Mouse (Mus musculus): Measurements from ENCODE around the gene Pif1. TPM values are rescaled to one million over a fixed set of nuclear protein-coding genes. Genes with fewer than 3 reads are reported as not detected.

Gene Pif1
- total and polyA plus RNA-seq, 2 experiments from 2014 or later: 0.77 to 2.2 TPM

DNA sequence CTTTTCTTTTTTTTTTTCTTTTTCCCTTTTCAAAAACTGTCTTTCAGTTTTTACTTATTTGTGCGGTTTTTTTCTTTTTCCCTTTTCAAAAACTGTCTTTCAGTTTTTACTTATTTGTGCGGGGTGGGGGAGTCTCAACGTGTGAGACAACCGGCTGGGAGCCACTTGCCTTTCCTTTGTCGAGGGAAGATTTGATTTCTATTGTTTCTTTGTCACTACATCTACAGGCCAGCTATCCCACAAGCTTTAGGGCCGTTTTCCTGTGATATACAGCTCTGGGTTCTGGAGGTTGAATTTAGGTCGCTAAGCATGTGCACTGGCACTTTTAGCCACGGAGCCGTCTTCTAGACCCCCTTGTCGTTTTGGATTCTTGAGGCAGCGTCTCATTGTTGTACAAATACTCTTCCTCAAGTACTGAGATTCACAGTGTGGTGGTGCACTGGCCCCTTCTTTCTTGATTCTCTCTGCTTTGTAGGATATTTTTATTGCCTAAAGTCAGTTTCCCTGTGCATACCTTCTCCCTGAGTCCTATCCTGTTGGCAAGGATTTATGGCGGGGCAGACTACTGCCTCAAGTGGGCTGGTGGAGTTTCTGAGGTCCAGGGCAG lies 54.6 kb downstream of the Pif1 start:
- Histone ChIP-seq H3K4me2 (ENCODE audit: low read depth, low read length, poor library complexity, severe bottlenecking) (no peak overlapping the region), H3K36me3 (ENCODE audit: insufficient read depth, low read length) (no peaks in the 10 kb centered on the region), H3K27me3 (ENCODE audit: insufficient read depth, low read length) (no peaks in the 10 kb centered on the region; the same call in 1 of the 2 replicates), H3K27ac (ENCODE audit: low read depth, low read length) (no peak overlapping the region), H3K4me3 (ENCODE audit: low read depth, low read length) (no peak overlapping the region), H3K9me3 (ENCODE audit: low read length) (no peaks in the 10 kb centered on the region), H3K4me1 (ENCODE audit: insufficient read depth, low read length) (no peaks in the 10 kb centered on the region), H3K9ac (replicated peaks; ENCODE audit: low read length, poor library complexity, severe bottlenecking) (no peak overlapping the region)
- DNase-seq (ENCODE audit: low spot score) (no peak), ATAC-seq (ENCODE audit: low FRiP score) (no peak)
- TF ChIP-seq CTCF (IDR thresholded peaks at IDR 0.05): no peak
- WGBS: 10% methylated on average over 12 of the region's 12 CpGs

DNA sequence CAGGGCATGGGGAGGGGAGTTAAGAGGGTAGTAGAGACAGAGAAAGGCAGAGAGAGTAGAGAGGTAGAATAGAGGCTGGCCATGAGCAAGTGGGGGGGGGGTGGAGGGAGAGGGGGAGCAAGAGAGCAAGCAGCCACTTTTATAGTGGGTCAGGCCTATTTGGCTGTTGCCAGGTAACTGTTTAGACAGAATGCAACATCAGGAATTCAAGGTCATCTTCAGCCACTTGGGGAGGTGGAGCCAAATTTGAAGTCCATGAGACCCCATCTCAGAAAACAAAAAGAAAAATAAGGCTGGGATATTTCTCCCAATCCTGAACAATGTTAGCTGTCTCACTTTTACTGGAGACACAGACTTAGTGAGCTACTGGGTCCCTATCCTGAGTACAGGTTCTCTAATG lies 55.6 kb downstream of the Pif1 start:
- no peak overlapping the region for H3K9ac ChIP-seq (replicated peaks; ENCODE audit: low read length, poor library complexity, severe bottlenecking)
- no peaks in the 10 kb centered on the region for H3K36me3 ChIP-seq (ENCODE audit: insufficient read depth, low read length)
- no peak for TF ChIP-seq CTCF (IDR thresholded peaks at IDR 0.05)
- H3K4me1 ChIP-seq (ENCODE audit: insufficient read depth, low read length): no peaks in the 10 kb centered on the region
- H3K27ac ChIP-seq (ENCODE audit: low read depth, low read length): no peak overlapping the region
- no peak overlapping the region for H3K4me3 ChIP-seq (ENCODE audit: low read depth, low read length)
- H3K9me3 ChIP-seq (ENCODE audit: low read length): no peaks in the 10 kb centered on the region
- H3K27me3 ChIP-seq (ENCODE audit: insufficient read depth, low read length): no peaks in the 10 kb centered on the region; the same call in 1 of the 2 replicates
- DNase-seq (ENCODE audit: low spot score) (no peak), ATAC-seq (ENCODE audit: low FRiP score) (no peak)
- no peak overlapping the region for H3K4me2 ChIP-seq (ENCODE audit: low read depth, low read length, poor library complexity, severe bottlenecking)

GRCm38 (mm10) chr9:65644960-65645359 lies 58.0 kb downstream of the Pif1 start:
- Histone ChIP-seq H3K36me3 (ENCODE audit: insufficient read depth, low read length) (no peaks in the 10 kb centered on the region), H3K9ac (replicated peaks; ENCODE audit: low read length, poor library complexity, severe bottlenecking) (no peak overlapping the region), H3K4me2 (ENCODE audit: low read depth, low read length, poor library complexity, severe bottlenecking) (no peak overlapping the region), H3K4me1 (ENCODE audit: insufficient read depth, low read length) (no peaks in the 10 kb centered on the region), H3K27ac (ENCODE audit: low read depth, low read length) (no peak overlapping the region), H3K27me3 (ENCODE audit: insufficient read depth, low read length) (no peaks in the 10 kb centered on the region; the same call in 1 of the 2 replicates), H3K4me3 (ENCODE audit: low read depth, low read length) (no peak overlapping the region), H3K9me3 (ENCODE audit: low read length) (no peaks in the 10 kb centered on the region)
- TF ChIP-seq CTCF (IDR thresholded peaks at IDR 0.05): no peak
- ATAC-seq (ENCODE audit: low FRiP score) (no peak), DNase-seq (ENCODE audit: low spot score) (no peak)
- WGBS: 92% methylated on average over 4 of the region's 4 CpGs

Other genes starting within 250 kb of the Pif1 start
- 16.4 and 23.4 TPM in 2 replicates for gene Pdcd7, start 241.1 kb upstream of the Pif1 start, total RNA-seq (2014; rRNA removed)
- gene Pdcd7, start 241.1 kb upstream of the Pif1 start, polyA plus RNA-seq (2015; fragmentation: Nextera tagmentation; extraction: Ambion mirVana): 7.7 and 11.0 TPM in 2 replicates
- gene Ubap1l, start 226.1 kb upstream of the Pif1 start, total RNA-seq (2014; rRNA removed): 7.6 and 10.1 TPM in 2 replicates
- 1.4 and 2.2 TPM in 2 replicates for gene Ubap1l, start 226.1 kb upstream of the Pif1 start, polyA plus RNA-seq (2015; fragmentation: Nextera tagmentation; extraction: Ambion mirVana)
- gene Kbtbd13, start 195.5 kb upstream of the Pif1 start, total RNA-seq (2014; rRNA removed): 1.0 and 2.4 TPM in 2 replicates
- gene Kbtbd13, start 195.5 kb upstream of the Pif1 start, polyA plus RNA-seq (2015; fragmentation: Nextera tagmentation; extraction: Ambion mirVana): 0.65 and 0.74 TPM in 2 replicates
- 6.1 and 9.3 TPM in 2 replicates for gene Rasl12, start 188.7 kb upstream of the Pif1 start, total RNA-seq (2014; rRNA removed)
- gene Rasl12, start 188.7 kb upstream of the Pif1 start, polyA plus RNA-seq (2015; fragmentation: Nextera tagmentation; extraction: Ambion mirVana): 4.3 and 4.8 TPM in 2 replicates
- not detected in 2 replicates for gene Slc51b, start 164.2 kb upstream of the Pif1 start, total RNA-seq (2014; rRNA removed)
- gene Slc51b, start 164.2 kb upstream of the Pif1 start, polyA plus RNA-seq (2015; fragmentation: Nextera tagmentation; extraction: Ambion mirVana): not detected in 2 replicates
- 19.7 and 21.0 TPM in 2 replicates for gene Mtfmt, start 151.4 kb upstream of the Pif1 start, total RNA-seq (2014; rRNA removed)
- 18.5 and 18.9 TPM in 2 replicates for gene Mtfmt, start 151.4 kb upstream of the Pif1 start, polyA plus RNA-seq (2015; fragmentation: Nextera tagmentation; extraction: Ambion mirVana)
- gene Spg21, start 126.2 kb upstream of the Pif1 start, total RNA-seq (2014; rRNA removed): 79.3 and 80.1 TPM in 2 replicates
- gene Spg21, start 126.2 kb upstream of the Pif1 start, polyA plus RNA-seq (2015; fragmentation: Nextera tagmentation; extraction: Ambion mirVana): 99.4 and 103 TPM in 2 replicates
- gene Ankdd1a, start 67.0 kb upstream of the Pif1 start, total RNA-seq (2014; rRNA removed): 5.4 and 5.5 TPM in 2 replicates
- 1.4 TPM in 2 replicates for gene Ankdd1a, start 67.0 kb upstream of the Pif1 start, polyA plus RNA-seq (2015; fragmentation: Nextera tagmentation; extraction: Ambion mirVana)
- 7.5 and 9.0 TPM in 2 replicates for gene Plekho2, start 7.1 kb upstream of the Pif1 start, total RNA-seq (2014; rRNA removed)
- gene Plekho2, start 7.1 kb upstream of the Pif1 start, polyA plus RNA-seq (2015; fragmentation: Nextera tagmentation; extraction: Ambion mirVana): 3.1 and 3.8 TPM in 2 replicates
- 3.1 and 5.8 TPM in 2 replicates for gene Rbpms2, start 42.5 kb downstream of the Pif1 start, total RNA-seq (2014; rRNA removed)
- 3.4 and 3.7 TPM in 2 replicates for gene Rbpms2, start 42.5 kb downstream of the Pif1 start, polyA plus RNA-seq (2015; fragmentation: Nextera tagmentation; extraction: Ambion mirVana)
- 252 and 274 TPM in 2 replicates for gene Oaz2, start 80.8 kb downstream of the Pif1 start, total RNA-seq (2014; rRNA removed)
- gene Oaz2, start 80.8 kb downstream of the Pif1 start, polyA plus RNA-seq (2015; fragmentation: Nextera tagmentation; extraction: Ambion mirVana): 382 and 399 TPM in 2 replicates
- 11.2 and 11.8 TPM in 2 replicates for gene Zfp609, start 240.4 kb downstream of the Pif1 start, total RNA-seq (2014; rRNA removed)
- 4.5 and 5.4 TPM in 2 replicates for gene Zfp609, start 240.4 kb downstream of the Pif1 start, polyA plus RNA-seq (2015; fragmentation: Nextera tagmentation; extraction: Ambion mirVana)

Data from midbrain, postnatal 0 days (tissue).